Mouse (Mus musculus): ENCODE results near the gene Zfp652. TPM values are rescaled to one million over a fixed set of nuclear protein-coding genes. Genes with fewer than 3 reads are reported as not detected.
A peak's percentile ranks its signal among the peaks of the same experiment; 100 is the strongest.
"Not testable (repeated sequence)": the region's sequence is repeated elsewhere in the genome, so short reads cannot be mapped to it uniquely, and the experiment has no call there.

Gene Zfp652
- polyA plus RNA-seq, 1 experiment from 2014 or later, result 16.8 TPM

- H3K4me2 ChIP-seq (ENCODE audit: low read depth, low read length), result peak overlapping the region; percentile 77
- peak overlapping the region; percentile 97 for H3K27ac ChIP-seq (ENCODE audit: low read length)
- WGBS, result under 1% methylated on average over 58 of the region's 58 CpGs
- H3K9me3 ChIP-seq (ENCODE audit: control insufficient read depth, low read length), result no peaks in the 10 kb centered on the region
- no peaks in the 10 kb centered on the region for H3K36me3 ChIP-seq (ENCODE audit: control insufficient read depth, insufficient read depth, low read length)
- peak overlapping the region; percentile 89 for H3K4me3 ChIP-seq (ENCODE audit: low read length)
- H3K4me1 ChIP-seq (ENCODE audit: control insufficient read depth, insufficient read depth, low read length), result peaks cover 7% of the 10 kb centered on the region; the same call in 1 of the 2 replicates
- peak; percentile 99 for ATAC-seq
- no peaks in the 10 kb centered on the region for H3K27me3 ChIP-seq (replicated peaks; ENCODE audit: control insufficient read depth, insufficient read depth, low read length)
- H3K9ac ChIP-seq (ENCODE audit: low read depth, low read length), result peak overlapping the region; percentile 84
Measured at GRCm38 (mm10) chr11:95858528-95859467, 146.3 kb downstream of the Zfp652 start.

GRCm38 (mm10) chr11:95859468-95859855 lies 147.0 kb downstream of the Zfp652 start:
- no peaks in the 10 kb centered on the region for H3K36me3 ChIP-seq (ENCODE audit: control insufficient read depth, insufficient read depth, low read length)
- peak overlapping the region; percentile 77 for H3K4me2 ChIP-seq (ENCODE audit: low read depth, low read length)
- H3K4me1 ChIP-seq (ENCODE audit: control insufficient read depth, insufficient read depth, low read length), result peaks cover 7% of the 10 kb centered on the region; the same call in 1 of the 2 replicates
- H3K9ac ChIP-seq (ENCODE audit: low read depth, low read length), result peak overlapping the region; percentile 84
- H3K27ac ChIP-seq (ENCODE audit: low read length), result peak overlapping the region; percentile 97
- H3K9me3 ChIP-seq (ENCODE audit: control insufficient read depth, low read length), result no peaks in the 10 kb centered on the region
- peak; percentile 58 for ATAC-seq
- H3K27me3 ChIP-seq (replicated peaks; ENCODE audit: control insufficient read depth, insufficient read depth, low read length), result no peaks in the 10 kb centered on the region
- H3K4me3 ChIP-seq (ENCODE audit: low read length), result peak overlapping the region; percentile 89
- WGBS, result under 1% methylated on average over 35 of the region's 35 CpGs

- 12% methylated on average over 3 of the region's 3 CpGs for WGBS
- Histone ChIP-seq H3K9me3 (ENCODE audit: control insufficient read depth, low read length) (no peaks in the 10 kb centered on the region), H3K4me1 (ENCODE audit: control insufficient read depth, insufficient read depth, low read length) (peaks cover 7% of the 10 kb centered on the region; the same call in 1 of the 2 replicates), H3K4me2 (ENCODE audit: low read depth, low read length) (peak overlapping the region; percentile 77), H3K4me3 (ENCODE audit: low read length) (peak overlapping the region; percentile 89), H3K27me3 (replicated peaks; ENCODE audit: control insufficient read depth, insufficient read depth, low read length) (no peaks in the 10 kb centered on the region), H3K9ac (ENCODE audit: low read depth, low read length) (peak overlapping the region; percentile 84), H3K36me3 (ENCODE audit: control insufficient read depth, insufficient read depth, low read length) (no peaks in the 10 kb centered on the region), H3K27ac (ENCODE audit: low read length) (peak overlapping the region; percentile 97)
- ATAC-seq, result no peak
Measured at GRCm38 (mm10) chr11:95860071-95860490, 147.6 kb downstream of the Zfp652 start.

- H3K4me2 ChIP-seq (ENCODE audit: low read depth, low read length), result no peak overlapping the region
- 92% methylated on average over 8 of the region's 8 CpGs for WGBS
- no peaks in the 10 kb centered on the region for H3K36me3 ChIP-seq (ENCODE audit: control insufficient read depth, insufficient read depth, low read length)
- no peak overlapping the region for H3K9ac ChIP-seq (ENCODE audit: low read depth, low read length)
- H3K27ac ChIP-seq (ENCODE audit: low read length), result no peak overlapping the region
- no peaks in the 10 kb centered on the region for H3K27me3 ChIP-seq (replicated peaks; ENCODE audit: control insufficient read depth, insufficient read depth, low read length)
- peaks cover 7% of the 10 kb centered on the region; the same call in 1 of the 2 replicates for H3K4me1 ChIP-seq (ENCODE audit: control insufficient read depth, insufficient read depth, low read length)
- no peak overlapping the region for H3K4me3 ChIP-seq (ENCODE audit: low read length)
- ATAC-seq, result no peak
- no peaks in the 10 kb centered on the region for H3K9me3 ChIP-seq (ENCODE audit: control insufficient read depth, low read length)
Measured at GRCm38 (mm10) chr11:95861397-95861796, 148.9 kb downstream of the Zfp652 start.

- Histone ChIP-seq H3K27ac (ENCODE audit: low read length) (no peak overlapping the region), H3K27me3 (replicated peaks; ENCODE audit: control insufficient read depth, insufficient read depth, low read length) (no peaks in the 10 kb centered on the region), H3K9ac (ENCODE audit: low read depth, low read length) (no peak overlapping the region), H3K4me3 (ENCODE audit: low read length) (no peak overlapping the region), H3K4me2 (ENCODE audit: low read depth, low read length) (no peak overlapping the region), H3K9me3 (ENCODE audit: control insufficient read depth, low read length) (no peaks in the 10 kb centered on the region), H3K4me1 (ENCODE audit: control insufficient read depth, insufficient read depth, low read length) (no peaks in the 10 kb centered on the region), H3K36me3 (ENCODE audit: control insufficient read depth, insufficient read depth, low read length) (no peaks in the 10 kb centered on the region)
- 73% methylated on average over 4 of the region's 4 CpGs for WGBS
- ATAC-seq, result no peak
Measured at GRCm38 (mm10) chr11:95869442-95869841, 157.0 kb downstream of the Zfp652 start.

GRCm38 (mm10) chr11:95869918-95870470 lies 157.5 kb downstream of the Zfp652 start:
- WGBS, result 67% methylated on average over 6 of the region's 6 CpGs
- Histone ChIP-seq H3K9ac (ENCODE audit: low read depth, low read length) (no peak overlapping the region), H3K36me3 (ENCODE audit: control insufficient read depth, insufficient read depth, low read length) (no peaks in the 10 kb centered on the region), H3K27ac (ENCODE audit: low read length) (no peak overlapping the region), H3K4me2 (ENCODE audit: low read depth, low read length) (no peak overlapping the region), H3K9me3 (ENCODE audit: control insufficient read depth, low read length) (no peaks in the 10 kb centered on the region), H3K4me3 (ENCODE audit: low read length) (no peak overlapping the region), H3K27me3 (replicated peaks; ENCODE audit: control insufficient read depth, insufficient read depth, low read length) (no peaks in the 10 kb centered on the region), H3K4me1 (ENCODE audit: control insufficient read depth, insufficient read depth, low read length) (no peaks in the 10 kb centered on the region)
- ATAC-seq, result no peak

- ATAC-seq, result no peak
- H3K9me3 ChIP-seq (ENCODE audit: control insufficient read depth, low read length), result no peaks in the 10 kb centered on the region
- no peak overlapping the region for H3K9ac ChIP-seq (ENCODE audit: low read depth, low read length)
- no peak overlapping the region for H3K4me2 ChIP-seq (ENCODE audit: low read depth, low read length)
- no peaks in the 10 kb centered on the region for H3K27me3 ChIP-seq (replicated peaks; ENCODE audit: control insufficient read depth, insufficient read depth, low read length)
- no peaks in the 10 kb centered on the region for H3K4me1 ChIP-seq (ENCODE audit: control insufficient read depth, insufficient read depth, low read length)
- no peaks in the 10 kb centered on the region for H3K36me3 ChIP-seq (ENCODE audit: control insufficient read depth, insufficient read depth, low read length)
- WGBS, result 44% methylated on average over 9 of the region's 9 CpGs
- H3K4me3 ChIP-seq (ENCODE audit: low read length), result no peak overlapping the region
- H3K27ac ChIP-seq (ENCODE audit: low read length), result no peak overlapping the region
Measured at GRCm38 (mm10) chr11:95875804-95876203, 163.3 kb downstream of the Zfp652 start.

GRCm38 (mm10) chr11:95876296-95876695 lies 163.8 kb downstream of the Zfp652 start:
- no peak overlapping the region for H3K27ac ChIP-seq (ENCODE audit: low read length)
- H3K27me3 ChIP-seq (replicated peaks; ENCODE audit: control insufficient read depth, insufficient read depth, low read length), result no peaks in the 10 kb centered on the region
- H3K36me3 ChIP-seq (ENCODE audit: control insufficient read depth, insufficient read depth, low read length), result no peaks in the 10 kb centered on the region
- H3K4me1 ChIP-seq (ENCODE audit: control insufficient read depth, insufficient read depth, low read length), result no peaks in the 10 kb centered on the region
- H3K4me3 ChIP-seq (ENCODE audit: low read length), result no peak overlapping the region
- no peak overlapping the region for H3K4me2 ChIP-seq (ENCODE audit: low read depth, low read length)
- 20% methylated on average over 7 of the region's 7 CpGs for WGBS
- ATAC-seq, result no peak
- H3K9me3 ChIP-seq (ENCODE audit: control insufficient read depth, low read length), result no peaks in the 10 kb centered on the region
- H3K9ac ChIP-seq (ENCODE audit: low read depth, low read length), result no peak overlapping the region

GRCm38 (mm10) chr11:95879861-95880260 lies 167.4 kb downstream of the Zfp652 start:
- not testable (repeated sequence) for H3K27me3 ChIP-seq (replicated peaks; ENCODE audit: control insufficient read depth, insufficient read depth, low read length); ATAC-seq; H3K4me2 ChIP-seq (ENCODE audit: low read depth, low read length); H3K4me3 ChIP-seq (ENCODE audit: low read length); H3K36me3 ChIP-seq (ENCODE audit: control insufficient read depth, insufficient read depth, low read length); H3K4me1 ChIP-seq (ENCODE audit: control insufficient read depth, insufficient read depth, low read length); H3K9me3 ChIP-seq (ENCODE audit: control insufficient read depth, low read length); H3K27ac ChIP-seq (ENCODE audit: low read length); H3K9ac ChIP-seq (ENCODE audit: low read depth, low read length)
- 60% methylated on average over 2 of the region's 2 CpGs for WGBS
